Mouse (Mus musculus): ENCODE data around the gene Dynlt1c.
A peak's percentile ranks its signal among the peaks of the same experiment; 100 is the strongest.
"Not testable (repeated sequence)": the region's sequence is repeated elsewhere in the genome, so short reads cannot be mapped to it uniquely, and the experiment has no call there.

The Dynlt1c gene

GRCm38 (mm10) chr17:6601204-6601911 lies at the start of gene Dynlt1c:
Gene Dynlt1c, plus strand, starts transcription at chr17:6601671.
- peak; percentile 96 for DNase-seq (ENCODE audit: low read depth, low spot score)

DNA sequence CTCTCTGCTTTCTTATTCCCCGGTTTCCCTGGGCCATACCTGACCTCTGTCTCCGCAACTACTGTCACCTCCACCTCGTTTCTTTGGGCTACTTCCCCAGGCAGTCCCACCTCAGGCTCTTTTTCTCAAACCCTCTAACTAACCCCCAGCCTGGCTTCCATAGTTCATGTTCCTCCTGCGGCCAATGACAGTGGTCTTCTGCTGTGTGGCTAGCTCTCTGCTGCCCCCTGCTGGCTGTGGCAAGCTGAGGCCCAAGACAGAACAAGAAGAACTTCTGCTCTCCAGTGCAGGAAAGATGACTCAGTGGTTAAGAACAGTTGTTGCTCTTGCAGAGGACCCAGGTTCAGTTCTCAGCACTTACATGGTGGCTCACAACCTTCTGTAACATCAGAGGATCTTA lies 47.7 kb upstream of the Dynlt1c start:
- not testable (repeated sequence) for DNase-seq (ENCODE audit: low read depth, low spot score)

GRCm38 (mm10) chr17:6554243-6554642 lies 47.2 kb upstream of the Dynlt1c start:
- DNase-seq (ENCODE audit: low read depth, low spot score), result not testable (repeated sequence)

DNA sequence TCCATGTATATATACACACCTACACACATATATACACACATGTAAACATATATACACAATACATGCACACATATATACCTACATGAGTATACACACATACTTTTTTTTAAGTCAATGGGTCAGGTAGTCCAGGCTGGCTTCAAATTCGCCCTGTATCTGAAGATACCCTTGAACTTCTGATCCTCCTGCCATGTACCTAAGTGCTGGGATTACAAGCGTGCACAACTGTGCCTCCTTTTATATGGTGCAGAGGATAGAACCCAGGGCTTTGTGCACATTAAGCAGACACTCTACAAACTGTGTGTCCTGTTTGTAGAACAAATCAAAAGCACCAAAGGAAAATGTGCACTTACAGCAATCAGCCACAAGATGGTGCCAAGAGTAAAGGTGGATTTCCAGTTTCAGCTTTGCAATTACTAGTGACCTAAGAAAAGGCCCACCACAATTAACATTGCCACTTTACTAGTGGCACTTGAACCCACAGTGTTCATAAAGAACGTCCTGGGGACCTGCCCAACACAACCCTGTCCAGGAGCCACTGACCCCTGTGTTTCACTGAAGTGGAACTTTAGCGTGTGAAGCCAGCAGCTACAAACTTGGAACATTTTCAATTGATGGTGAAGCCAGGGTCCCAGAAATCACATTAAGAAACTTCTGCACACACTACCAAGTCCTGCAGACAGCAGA lies 41.9 kb upstream of the Dynlt1c start:
- not testable (repeated sequence) for DNase-seq (ENCODE audit: low read depth, low spot score)

DNA sequence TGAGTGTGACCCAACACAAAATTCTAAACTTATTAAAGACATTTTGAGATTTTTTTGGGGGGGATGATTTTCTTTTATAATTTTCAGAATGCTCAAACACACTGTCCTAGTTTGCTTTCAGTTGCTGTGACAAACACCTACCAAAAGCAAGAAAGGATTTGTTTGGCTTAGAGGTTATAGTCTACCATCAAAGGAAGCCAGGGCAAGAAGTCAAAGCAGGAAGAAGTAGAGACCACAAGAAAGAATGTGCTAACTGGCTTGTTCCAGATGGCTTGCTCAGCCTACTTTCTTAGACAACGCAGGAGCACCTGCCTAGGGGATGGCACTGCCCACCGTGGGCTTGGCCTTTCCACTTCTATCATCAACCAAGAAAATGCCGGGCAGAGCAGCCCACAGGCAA lies 36.6 kb upstream of the Dynlt1c start:
- DNase-seq (ENCODE audit: low read depth, low spot score), result not testable (repeated sequence)

DNA sequence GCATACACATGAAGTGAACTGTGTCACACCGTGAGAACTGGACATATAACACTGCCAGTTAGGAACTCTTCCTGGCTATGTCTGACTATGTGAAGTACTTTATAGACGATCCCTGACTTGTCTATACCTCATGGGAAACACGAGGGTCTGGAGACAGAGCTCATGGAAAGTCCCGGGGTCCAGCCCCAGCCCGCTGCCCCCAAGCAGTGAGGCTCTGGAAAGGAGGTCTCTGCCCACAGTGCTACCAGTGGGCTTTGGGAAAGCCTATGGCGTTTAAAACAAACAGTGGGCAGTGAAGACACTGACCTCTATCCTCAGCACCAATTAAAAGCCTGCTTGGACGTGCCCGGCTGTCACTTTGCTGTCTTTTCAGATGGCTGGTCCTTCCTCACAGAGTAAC lies 33.6 kb upstream of the Dynlt1c start:
- not testable (repeated sequence) for DNase-seq (ENCODE audit: low read depth, low spot score)

- DNase-seq (ENCODE audit: low read depth, low spot score), result peak; percentile 56
These were observed 30.2 kb upstream of the Dynlt1c start for GRCm38 (mm10) chr17:6571296-6571695.

- DNase-seq (ENCODE audit: low read depth, low spot score), result peak; percentile 51
These were observed 29.3 kb upstream of the Dynlt1c start for GRCm38 (mm10) chr17:6572202-6572601.

GRCm38 (mm10) chr17:6575376-6575775 lies 26.1 kb upstream of the Dynlt1c start:
- peak; percentile 21 for DNase-seq (ENCODE audit: low read depth, low spot score)

GRCm38 (mm10) chr17:6588672-6589071 lies 12.8 kb upstream of the Dynlt1c start:
- DNase-seq (ENCODE audit: low read depth, low spot score), result not testable (repeated sequence)

GRCm38 (mm10) chr17:6592109-6592508 lies 9.4 kb upstream of the Dynlt1c start:
- not testable (repeated sequence) for DNase-seq (ENCODE audit: low read depth, low spot score)

DNA sequence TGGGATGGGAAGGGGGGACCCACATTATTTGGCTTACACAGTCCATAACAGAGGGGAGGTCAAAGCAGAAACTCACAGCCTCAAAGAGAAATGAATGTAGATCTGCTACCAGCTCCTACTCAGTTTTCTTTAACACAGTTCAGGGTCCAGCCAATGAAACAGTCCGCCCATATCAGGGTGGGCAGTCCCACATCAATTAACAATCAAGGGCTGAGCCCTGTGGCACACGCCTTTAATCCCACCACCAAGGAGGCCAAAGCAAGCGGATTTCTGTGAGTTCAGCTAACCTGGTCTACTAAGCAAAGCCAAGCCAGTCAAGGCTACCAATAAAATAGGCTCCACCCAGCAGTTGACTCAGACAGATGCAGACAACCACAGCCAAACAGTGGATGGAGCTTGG lies 7.6 kb upstream of the Dynlt1c start:
- not testable (repeated sequence) for DNase-seq (ENCODE audit: low read depth, low spot score)

GRCm38 (mm10) chr17:6595776-6596497 lies 5.5 kb upstream of the Dynlt1c start:
- peak; percentile 37 for DNase-seq (ENCODE audit: low read depth, low spot score)

GRCm38 (mm10) chr17:6598356-6598755 lies 3.1 kb upstream of the Dynlt1c start:
- DNase-seq (ENCODE audit: low read depth, low spot score), result not testable (repeated sequence)

DNA sequence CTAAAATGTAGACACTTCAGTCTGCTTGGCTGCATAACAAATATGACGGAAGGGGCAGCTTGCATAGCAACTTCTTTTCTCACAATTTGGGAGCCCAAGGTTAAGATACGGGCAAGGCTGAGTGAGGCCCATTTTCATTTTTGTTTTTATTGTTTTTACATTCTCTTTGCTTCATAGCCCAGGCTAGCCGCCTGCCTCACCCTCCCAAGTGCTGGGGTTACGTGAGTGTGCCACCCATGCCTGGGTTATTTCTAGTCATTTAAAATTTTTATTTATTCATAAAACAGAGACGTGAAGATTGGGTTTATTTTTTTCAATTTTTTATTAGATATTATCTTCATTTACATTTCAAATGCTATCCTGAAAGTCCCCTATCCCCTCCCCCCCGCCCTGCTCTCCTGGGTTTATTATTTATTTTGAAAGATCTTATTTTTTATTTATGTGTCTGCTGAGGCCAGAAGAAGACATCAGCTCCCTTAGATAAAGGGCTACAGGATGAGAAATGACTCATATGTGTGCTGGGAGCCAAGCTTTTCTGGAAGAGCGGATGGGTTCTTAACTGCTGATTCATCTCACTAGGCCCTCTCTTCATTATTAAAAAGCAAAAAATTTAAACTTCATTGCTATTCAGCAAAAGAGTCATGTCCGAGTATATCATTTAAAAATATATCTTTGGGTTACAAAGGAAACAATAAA lies 1.1 kb upstream of the Dynlt1c start:
- not testable (repeated sequence) for DNase-seq (ENCODE audit: low read depth, low spot score)

DNA sequence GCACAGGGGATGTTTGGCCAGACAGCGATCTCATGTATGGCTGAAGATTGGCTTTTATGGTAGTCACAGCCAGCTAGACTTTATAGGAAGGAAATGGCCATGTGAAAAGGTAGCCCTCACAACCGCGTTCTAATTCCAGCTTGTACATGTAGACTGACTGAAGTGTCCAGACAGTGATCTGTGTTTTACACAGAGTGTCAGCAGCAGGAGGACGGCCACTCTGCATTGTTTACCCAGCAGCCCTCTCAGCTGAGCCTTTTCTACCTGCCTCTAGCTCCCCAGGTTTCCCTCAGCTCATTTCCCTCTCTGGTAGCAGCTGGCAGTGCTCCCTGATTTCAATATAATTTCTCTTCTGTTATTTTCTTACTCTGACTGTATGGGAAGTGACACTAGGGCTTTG lies 734 bp downstream of the Dynlt1c start:
- DNase-seq (ENCODE audit: low read depth, low spot score), result not testable (repeated sequence)

DNA sequence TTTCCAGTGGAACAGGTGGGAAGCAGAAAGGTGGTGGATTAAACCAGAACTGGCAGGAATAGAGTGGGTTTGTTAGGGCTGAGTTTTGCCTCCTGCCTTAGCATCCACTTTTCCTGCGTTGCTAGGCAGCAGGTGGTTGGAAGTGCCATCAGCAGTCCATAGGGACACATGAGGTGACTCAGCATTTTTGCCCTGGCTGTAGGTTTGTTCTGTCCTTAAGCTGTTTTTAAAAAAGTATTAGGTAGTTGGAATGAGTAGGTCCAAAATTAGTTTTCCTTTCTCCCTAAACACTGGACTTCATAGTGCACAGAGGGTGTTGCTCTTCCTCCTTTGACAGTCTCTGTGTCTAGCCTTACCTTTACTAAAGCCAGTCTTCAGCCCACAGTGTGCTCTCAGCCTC lies 3.9 kb downstream of the Dynlt1c start:
- DNase-seq (ENCODE audit: low read depth, low spot score), result peak; percentile 44

- DNase-seq (ENCODE audit: low read depth, low spot score), result not testable (repeated sequence)
These were observed 12.1 kb downstream of the Dynlt1c start for GRCm38 (mm10) chr17:6613524-6613923.

- DNase-seq (ENCODE audit: low read depth, low spot score), result not testable (repeated sequence)
These were observed 12.8 kb downstream of the Dynlt1c start for GRCm38 (mm10) chr17:6614316-6614715.

- not testable (repeated sequence) for DNase-seq (ENCODE audit: low read depth, low spot score)
These were observed 15.3 kb downstream of the Dynlt1c start for GRCm38 (mm10) chr17:6616731-6617130.

DNA sequence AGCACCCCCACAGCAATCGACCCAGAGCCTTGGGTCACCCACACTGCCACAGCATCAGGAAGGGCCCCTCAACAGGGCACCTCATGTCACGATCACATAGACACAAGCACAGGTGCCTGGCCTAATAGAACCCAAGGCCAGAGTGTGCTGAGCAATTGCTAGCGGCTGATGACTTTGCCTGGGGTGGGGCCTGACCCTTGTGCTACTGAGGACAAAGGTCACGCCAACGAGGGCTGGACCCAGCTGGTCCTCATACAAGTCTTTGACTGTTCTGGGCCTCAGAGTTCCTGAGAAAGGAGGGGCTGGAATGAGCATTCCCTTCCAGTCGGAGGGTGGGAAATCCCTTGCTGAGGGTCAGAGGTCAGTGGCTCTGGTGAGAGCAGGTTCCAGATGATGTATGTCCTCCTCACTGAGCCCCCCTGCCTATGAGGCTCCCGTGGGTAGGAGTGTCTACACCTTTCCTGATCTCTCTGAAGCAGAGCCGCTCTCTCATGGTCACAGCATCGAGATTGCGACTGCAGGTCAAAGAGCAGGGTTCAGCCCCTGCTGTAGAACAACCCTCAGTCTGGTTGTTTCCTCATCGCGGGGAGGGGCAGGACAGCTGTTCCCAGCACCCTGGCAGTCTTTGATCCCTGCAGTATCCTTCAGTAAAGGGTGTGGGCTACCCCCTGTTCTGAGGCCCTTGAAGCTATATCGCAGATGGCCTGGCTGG lies 16.4 kb downstream of the Dynlt1c start:
- DNase-seq (ENCODE audit: low read depth, low spot score), result not testable (repeated sequence)

Data from ZHBTc4 (cell line).